Mouse (Mus musculus) retina, postnatal 7 days (tissue): ENCODE results near the gene Oasl2.
"Not testable (repeated sequence)": the region's sequence is repeated elsewhere in the genome, so short reads cannot be mapped to it uniquely, and the experiment has no call there.

Experiments used
- DNase-seq: peaks from one replicate; pipeline ENCODE4 v3.0.0-alpha.2; 2012; ENCODE audit warnings: low read depth, low spot score

Oasl2 gene

GRCm38 (mm10) chr5:114914855-114915254, 18.1 kb downstream of the Oasl2 start:
- DNase-seq = no peak

GRCm38 (mm10) chr5:114915854-114916253, 19.1 kb downstream of the Oasl2 start:
- DNase-seq = no peak

GRCm38 (mm10) chr5:114916777-114917176, 20.0 kb downstream of the Oasl2 start:
- no peak for DNase-seq

- DNase-seq = not testable (repeated sequence)
Measured at GRCm38 (mm10) chr5:114917357-114917756, 20.6 kb downstream of the Oasl2 start.

GRCm38 (mm10) chr5:114921551-114922365, 25.0 kb downstream of the Oasl2 start:
- DNase-seq = no peak

GRCm38 (mm10) chr5:114922366-114922731, 25.6 kb downstream of the Oasl2 start:
- DNase-seq = no peak

GRCm38 (mm10) chr5:114922998-114923473, 26.3 kb downstream of the Oasl2 start, which contains the start of gene Oasl1:
TSS of gene Oasl1 (plus strand) at chr5:114923240.
- no peak for DNase-seq

GRCm38 (mm10) chr5:114926153-114926684, 29.5 kb downstream of the Oasl2 start:
- DNase-seq = no peak

- DNase-seq = no peak
Measured at GRCm38 (mm10) chr5:114926753-114927152, 30.0 kb downstream of the Oasl2 start.

GRCm38 (mm10) chr5:114931626-114932025, 34.9 kb downstream of the Oasl2 start:
- no peak for DNase-seq

- DNase-seq = no peak
Measured at GRCm38 (mm10) chr5:114933206-114933605, 36.5 kb downstream of the Oasl2 start.

GRCm38 (mm10) chr5:114935838-114936237, 39.1 kb downstream of the Oasl2 start:
- DNase-seq = no peak

- DNase-seq = not testable (repeated sequence)
Measured at GRCm38 (mm10) chr5:114941138-114941537, 44.4 kb downstream of the Oasl2 start.

- peak; percentile 77 for DNase-seq
Measured at GRCm38 (mm10) chr5:114942074-114942765, 45.5 kb downstream of the Oasl2 start, which contains the start of gene 2210016L21Rik. TSS of gene 2210016L21Rik (plus strand) at chr5:114942158.

- no peak for DNase-seq
Measured at GRCm38 (mm10) chr5:114942766-114943130, 46.0 kb downstream of the Oasl2 start.

- no peak for DNase-seq
Measured at GRCm38 (mm10) chr5:114945072-114945471, 48.3 kb downstream of the Oasl2 start.

- DNase-seq = no peak
Measured at GRCm38 (mm10) chr5:114948891-114949290, 52.2 kb downstream of the Oasl2 start.

GRCm38 (mm10) chr5:114949316-114949715, 52.6 kb downstream of the Oasl2 start:
- peak; percentile 33 for DNase-seq

GRCm38 (mm10) chr5:114949812-114950211, 53.1 kb downstream of the Oasl2 start:
- DNase-seq = no peak

- DNase-seq = no peak
Measured at GRCm38 (mm10) chr5:114950669-114951068, 53.9 kb downstream of the Oasl2 start.

- DNase-seq = no peak
Measured at GRCm38 (mm10) chr5:114951279-114951880, 54.6 kb downstream of the Oasl2 start.

- DNase-seq = no peak
Measured at GRCm38 (mm10) chr5:114953326-114953725, 56.6 kb downstream of the Oasl2 start.
